Mouse (Mus musculus) lung, embryonic 15.5 days (tissue): Measurements from ENCODE around the gene Pde6g. TPM values are rescaled to one million over a fixed set of nuclear protein-coding genes. Genes with fewer than 3 reads are reported as not detected.

Experiments used
- ATAC-seq: fragments of 200-750 bp; cut with Nextera tagmentation; 2 replicates; pipeline ENCODE4 v1.8.0; 2017; ENCODE audit warnings: moderate number of reproducible peaks, borderline replicate concordance; ENCODE audit not compliant: low FRiP score, low TSS enrichment; ENCODE audit errors: extremely low read depth
- H3K27ac ChIP-seq: fragments of 300-500 bp; sonication (generic); 2 replicates; pipeline ENCODE4 v1.5.1; 2015; ENCODE audit warnings: moderate library complexity, mild to moderate bottlenecking, inconsistent platforms
- H3K27me3 ChIP-seq: fragments of 300-500 bp; sonication (generic); 2 replicates; pipeline ENCODE4 v1.6.1; 2015; ENCODE audit warnings: inconsistent platforms
- H3K36me3 ChIP-seq: fragments of 300-500 bp; sonication (generic); 2 replicates; pipeline ENCODE4 v1.6.1; 2015; ENCODE audit warnings: inconsistent platforms
- H3K4me1 ChIP-seq: fragments of 300-500 bp; sonication (generic); 2 replicates; pipeline ENCODE4 v1.6.1; 2015; ENCODE audit warnings: inconsistent platforms
- H3K4me2 ChIP-seq: fragments of 300-500 bp; sonication (generic); 2 replicates; pipeline ENCODE4 v1.6.1; 2015; ENCODE audit warnings: inconsistent platforms, mild to moderate bottlenecking, moderate library complexity
- H3K4me3 ChIP-seq: fragments of 300-500 bp; sonication (generic); 2 replicates; pipeline ENCODE4 v1.5.1; 2015; ENCODE audit warnings: mild to moderate bottlenecking, inconsistent platforms
- H3K9ac ChIP-seq: fragments of 300-500 bp; sonication (generic); 2 replicates; pipeline ENCODE4 v1.6.1; 2015; ENCODE audit warnings: inconsistent platforms
- H3K9me3 ChIP-seq: fragments of 300-500 bp; sonication (generic); 2 replicates; pipeline ENCODE4 v1.6.1; 2016; ENCODE audit warnings: inconsistent platforms
- WGBS: fragments of 180-500 bp; shearing (Covaris S2); methylation state at CpG from one replicate; pipeline ENCODE4 v1.1.7; 2015; 5-methylcytosine and 5-hydroxymethylcytosine counted together
- polyA plus RNA-seq: library from polyadenylated mRNA; unstranded; fragments of >200 nt; fragmentation: Nextera tagmentation; extraction: Ambion mirVana; gene quantifications from 2 replicates; pipeline ENCODE4 v1.2.1, GENCODE M21; 2015

Pde6g gene
- polyA plus RNA-seq: 0.25 and 0.31 TPM in 2 replicates

DNA sequence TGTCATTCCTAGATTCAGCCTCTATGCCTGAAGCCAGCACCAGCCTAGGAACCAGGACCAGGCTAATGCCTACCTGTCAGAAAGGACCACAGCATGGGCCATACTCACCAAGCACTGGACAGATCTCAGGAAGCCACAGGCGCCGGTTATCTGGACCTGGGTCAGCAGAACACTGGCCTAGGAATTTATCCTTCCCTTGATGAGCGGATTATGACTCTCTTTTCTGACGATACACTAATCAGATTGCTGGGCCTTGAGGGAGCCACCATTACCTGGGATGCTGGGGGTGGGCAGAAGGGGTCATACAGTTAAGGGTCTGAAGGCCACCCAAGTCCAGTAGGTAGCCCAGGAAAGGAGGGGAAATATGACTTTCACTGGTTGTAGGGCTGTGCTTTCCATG lies at the start of gene Pde6g:
TSS of gene Pde6g (minus strand) at position 195 of the 400 bp plus-strand sequence.
- Histone ChIP-seq H3K27me3 (no peaks in the 10 kb centered on the region), H3K27ac (no peak within 1 kb of the TSS), H3K4me3 (no peak within 1 kb of the TSS), H3K4me2 (no peak within 1 kb of the TSS), H3K9me3 (no peaks in the 10 kb centered on the region), H3K9ac (no peak within 1 kb of the TSS), H3K4me1 (peaks cover 9% of the 10 kb centered on the region), H3K36me3 (peaks cover 3% of the 10 kb centered on the region; the same call in 1 of the 2 replicates)
- WGBS: 85% methylated on average over 4 of the region's 4 CpGs
- no peak for ATAC-seq

DNA sequence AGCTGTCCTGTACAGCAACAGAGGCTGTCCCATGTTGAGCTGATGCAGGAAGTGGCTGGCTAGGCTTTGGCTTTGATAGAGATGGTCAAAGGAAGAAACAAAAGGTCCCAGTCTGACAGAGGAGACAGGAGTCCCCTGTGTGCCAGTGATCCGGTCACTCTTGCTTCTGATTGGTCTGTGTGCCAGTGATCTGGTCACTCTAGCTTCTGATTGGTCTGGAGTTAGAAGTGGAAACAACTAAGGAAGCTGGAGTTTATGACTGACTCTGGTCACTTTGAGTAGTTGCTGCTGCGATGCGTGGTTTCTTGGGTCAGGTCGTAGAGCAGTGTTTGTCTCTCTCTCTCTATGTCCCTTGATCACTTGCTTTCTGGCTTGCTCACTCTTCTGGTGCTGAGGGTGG lies 48.4 kb upstream of the Pde6g start:
- no peak for ATAC-seq
- Histone ChIP-seq H3K36me3 (peaks cover 18% of the 10 kb centered on the region), H3K4me3 (no peak overlapping the region), H3K9me3 (no peaks in the 10 kb centered on the region), H3K27ac (no peak overlapping the region), H3K4me2 (no peak overlapping the region), H3K4me1 (peaks cover 10% of the 10 kb centered on the region; the same call in 1 of the 2 replicates), H3K9ac (no peak overlapping the region), H3K27me3 (no peaks in the 10 kb centered on the region)
- 74% methylated on average over 4 of the region's 4 CpGs for WGBS

DNA sequence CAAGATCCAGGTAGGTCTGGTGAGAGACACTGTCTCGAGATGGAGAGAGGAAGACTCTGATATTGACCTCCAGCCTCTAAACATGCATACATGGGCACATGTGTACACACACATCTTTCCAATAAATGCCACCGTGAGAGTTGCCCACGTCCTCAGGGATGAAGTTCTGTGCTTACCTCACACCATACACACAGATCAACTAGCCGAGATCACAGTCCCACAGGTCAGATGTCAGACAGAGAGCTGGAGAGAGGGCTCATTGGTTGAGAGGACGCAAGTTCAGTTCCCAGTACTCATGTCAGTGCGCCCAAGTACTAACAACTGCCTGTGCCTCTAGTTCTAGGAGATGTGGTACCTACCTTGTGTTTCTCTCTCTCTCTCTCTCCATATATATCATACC lies 47.7 kb upstream of the Pde6g start:
- Histone ChIP-seq H3K27ac (no peak overlapping the region), H3K9ac (no peak overlapping the region), H3K9me3 (no peaks in the 10 kb centered on the region), H3K36me3 (peaks cover 25% of the 10 kb centered on the region), H3K4me3 (no peak overlapping the region), H3K4me1 (peaks cover 10% of the 10 kb centered on the region; the same call in 1 of the 2 replicates), H3K4me2 (no peak overlapping the region), H3K27me3 (no peaks in the 10 kb centered on the region)
- ATAC-seq: no peak
- WGBS: 50% methylated on average over 6 of the region's 6 CpGs

DNA sequence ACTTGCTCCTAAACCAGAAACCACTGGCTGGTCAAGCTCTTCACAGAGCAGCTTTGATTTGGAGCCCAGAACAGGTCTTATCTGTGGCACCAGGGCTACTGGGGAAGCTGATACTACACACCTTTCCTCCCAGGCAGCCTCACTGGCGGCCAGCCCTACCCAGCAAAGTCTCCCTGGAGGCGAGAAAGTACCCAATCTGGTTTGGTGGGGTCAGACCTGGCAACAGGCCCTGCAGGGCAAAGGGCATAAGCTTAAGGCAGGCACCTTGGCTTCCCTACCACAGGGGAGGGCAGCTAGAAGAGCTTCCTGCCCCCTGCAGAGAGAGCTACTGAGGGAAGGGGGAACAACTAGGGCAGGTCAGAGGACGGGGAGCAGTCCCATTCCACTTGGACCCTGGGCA lies 47.1 kb upstream of the Pde6g start:
- H3K4me2 ChIP-seq: no peak overlapping the region
- no peaks in the 10 kb centered on the region for H3K27me3 ChIP-seq
- H3K9ac ChIP-seq: no peak overlapping the region; the same call in 1 of the 2 replicates
- peaks cover 30% of the 10 kb centered on the region for H3K36me3 ChIP-seq
- H3K27ac ChIP-seq: peak overlapping the region; percentile 47; the same call in 1 of the 2 replicates
- 0 out of 2 replicates have a peak, but pooled peaks have one; percentile 21 for ATAC-seq
- H3K4me1 ChIP-seq: peaks cover 10% of the 10 kb centered on the region; the same call in 1 of the 2 replicates
- no peaks in the 10 kb centered on the region for H3K9me3 ChIP-seq
- WGBS: 11% methylated on average over 3 of the region's 3 CpGs
- H3K4me3 ChIP-seq: no peak overlapping the region

DNA sequence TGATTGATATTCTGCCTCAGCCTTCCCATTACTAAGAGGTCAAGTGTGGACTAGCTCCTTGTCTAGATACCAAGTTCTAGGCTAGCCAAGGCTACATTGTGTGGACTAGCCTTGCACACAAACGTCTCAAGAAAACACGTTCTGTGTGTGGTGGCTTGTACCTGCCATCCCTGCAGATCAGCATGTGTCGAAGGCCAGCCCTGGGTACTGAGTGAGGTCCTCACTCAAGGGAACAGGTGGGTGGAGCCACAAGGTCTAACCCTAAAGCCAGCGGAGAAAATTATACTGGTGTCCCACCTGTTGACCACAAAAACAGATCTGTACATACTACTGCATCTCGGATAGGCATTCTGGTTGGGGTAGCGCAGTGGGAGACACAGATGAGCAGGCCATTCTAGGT lies 46.6 kb upstream of the Pde6g start:
- Histone ChIP-seq H3K9me3 (no peaks in the 10 kb centered on the region), H3K27me3 (no peaks in the 10 kb centered on the region), H3K27ac (peak overlapping the region; percentile 47; the same call in 1 of the 2 replicates), H3K4me3 (no peak overlapping the region), H3K4me2 (no peak overlapping the region), H3K9ac (no peak overlapping the region), H3K36me3 (peaks cover 34% of the 10 kb centered on the region), H3K4me1 (peaks cover 10% of the 10 kb centered on the region; the same call in 1 of the 2 replicates)
- WGBS: 66% methylated on average over 6 of the region's 6 CpGs
- ATAC-seq: no peak

DNA sequence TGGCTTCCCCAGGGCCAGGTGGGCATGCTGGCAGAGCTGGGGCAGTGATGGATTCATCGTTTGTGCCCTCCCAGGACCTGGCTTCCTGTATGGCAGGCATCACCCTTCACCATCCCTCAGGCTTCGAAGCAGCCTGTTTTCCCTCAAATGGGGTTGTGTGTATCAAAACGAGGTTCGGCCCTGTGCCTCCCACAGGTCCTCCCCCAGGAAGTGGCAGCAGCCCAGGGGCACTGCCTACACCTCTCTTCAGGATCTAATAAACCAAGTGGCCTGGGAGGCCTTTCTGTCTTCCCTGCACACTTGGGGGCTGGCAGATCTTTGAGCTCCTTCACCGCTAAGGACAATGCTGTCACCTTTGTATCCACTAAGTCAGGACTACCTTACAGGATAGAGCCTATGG lies 45.6 kb upstream of the Pde6g start:
- no peak overlapping the region for H3K4me3 ChIP-seq
- H3K36me3 ChIP-seq: peaks cover 39% of the 10 kb centered on the region
- no peak overlapping the region for H3K9ac ChIP-seq
- no peak overlapping the region for H3K4me2 ChIP-seq
- no peak overlapping the region for H3K27ac ChIP-seq
- H3K9me3 ChIP-seq: no peaks in the 10 kb centered on the region
- no peaks in the 10 kb centered on the region for H3K27me3 ChIP-seq
- ATAC-seq: no peak
- peaks cover 12% of the 10 kb centered on the region; the same call in 1 of the 2 replicates for H3K4me1 ChIP-seq
- WGBS: 82% methylated on average over 5 of the region's 5 CpGs

DNA sequence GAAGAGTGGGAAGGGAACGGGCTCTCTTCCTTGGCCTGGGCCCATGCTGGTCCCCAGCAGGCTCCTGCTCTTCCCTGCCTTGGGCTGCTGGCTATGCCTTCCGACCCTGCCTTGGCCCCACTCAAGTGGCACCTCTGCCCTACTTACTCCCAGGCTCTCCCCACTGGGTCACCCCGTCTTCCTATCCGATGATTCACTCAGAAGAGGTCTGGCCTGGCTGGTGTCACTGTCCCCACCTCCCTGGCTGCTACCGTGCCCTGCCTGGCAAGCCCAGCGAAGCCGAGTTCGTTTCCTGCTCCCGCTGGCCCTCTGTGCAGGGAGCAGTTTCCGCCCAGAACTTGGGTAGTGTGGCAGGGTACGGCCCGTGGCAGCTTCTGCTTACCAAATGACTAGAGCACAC lies 44.9 kb upstream of the Pde6g start:
- Histone ChIP-seq H3K4me1 (peaks cover 19% of the 10 kb centered on the region), H3K27ac (no peak overlapping the region), H3K36me3 (peaks cover 39% of the 10 kb centered on the region), H3K9me3 (no peaks in the 10 kb centered on the region), H3K4me3 (no peak overlapping the region), H3K27me3 (no peaks in the 10 kb centered on the region), H3K9ac (no peak overlapping the region), H3K4me2 (no peak overlapping the region)
- no peak for ATAC-seq
- WGBS: 88% methylated on average over 12 of the region's 12 CpGs

DNA sequence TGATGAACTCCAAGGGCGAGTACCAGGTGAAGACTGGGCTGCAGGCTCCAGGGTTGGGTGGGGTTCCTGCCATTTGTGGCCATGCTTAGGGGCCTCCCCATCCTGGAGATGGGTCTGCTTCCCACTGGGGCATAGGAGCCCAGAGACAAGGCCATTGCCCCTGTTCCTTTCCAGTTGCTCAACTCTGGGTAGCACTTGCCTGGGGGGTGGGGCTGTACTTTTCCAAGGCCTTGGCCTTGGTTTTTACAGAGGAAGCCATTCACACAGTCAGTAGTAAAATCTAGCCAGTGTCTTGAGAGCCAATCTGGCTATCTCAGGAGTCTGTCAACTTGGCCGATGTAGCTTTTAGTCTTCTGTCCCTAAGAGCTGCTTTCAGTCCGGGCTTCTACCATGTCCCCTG lies 44.1 kb upstream of the Pde6g start:
- Histone ChIP-seq H3K27ac (no peak overlapping the region), H3K9me3 (no peaks in the 10 kb centered on the region), H3K4me3 (no peak overlapping the region), H3K4me2 (no peak overlapping the region), H3K36me3 (peaks cover 39% of the 10 kb centered on the region), H3K27me3 (no peaks in the 10 kb centered on the region), H3K4me1 (peaks cover 27% of the 10 kb centered on the region), H3K9ac (no peak overlapping the region)
- 86% methylated on average over 3 of the region's 3 CpGs for WGBS
- ATAC-seq: no peak

DNA sequence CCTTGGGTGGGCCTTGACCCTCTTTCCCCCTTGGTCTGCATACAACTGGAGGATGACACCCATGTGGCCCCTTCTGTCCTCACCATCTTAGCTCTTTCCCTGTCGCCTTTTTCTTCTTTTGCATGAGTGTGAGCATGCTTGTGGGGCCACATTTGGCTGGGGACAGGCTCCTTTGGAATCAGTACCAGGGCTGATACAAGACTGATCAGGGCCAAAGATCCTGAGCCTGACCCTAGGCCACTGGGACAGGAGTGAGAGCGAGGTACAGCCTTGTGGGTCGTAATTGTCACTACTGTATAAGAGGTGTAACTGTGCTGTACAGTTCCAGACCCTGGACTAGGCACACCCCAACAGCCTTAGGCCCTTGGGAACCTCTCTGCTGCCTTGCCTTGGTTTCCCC lies 40.6 kb upstream of the Pde6g start:
- peaks cover 37% of the 10 kb centered on the region for H3K4me1 ChIP-seq
- H3K36me3 ChIP-seq: peaks cover 41% of the 10 kb centered on the region
- H3K9ac ChIP-seq: no peak overlapping the region
- no peak for ATAC-seq
- H3K27me3 ChIP-seq: no peaks in the 10 kb centered on the region
- no peaks in the 10 kb centered on the region for H3K9me3 ChIP-seq
- H3K4me2 ChIP-seq: peak overlapping the region; percentile 93
- H3K4me3 ChIP-seq: 0 out of 2 replicates have a peak overlapping the region, but pooled peaks have one; percentile 99
- WGBS: 74% methylated on average over 3 of the region's 3 CpGs
- no peak overlapping the region for H3K27ac ChIP-seq

DNA sequence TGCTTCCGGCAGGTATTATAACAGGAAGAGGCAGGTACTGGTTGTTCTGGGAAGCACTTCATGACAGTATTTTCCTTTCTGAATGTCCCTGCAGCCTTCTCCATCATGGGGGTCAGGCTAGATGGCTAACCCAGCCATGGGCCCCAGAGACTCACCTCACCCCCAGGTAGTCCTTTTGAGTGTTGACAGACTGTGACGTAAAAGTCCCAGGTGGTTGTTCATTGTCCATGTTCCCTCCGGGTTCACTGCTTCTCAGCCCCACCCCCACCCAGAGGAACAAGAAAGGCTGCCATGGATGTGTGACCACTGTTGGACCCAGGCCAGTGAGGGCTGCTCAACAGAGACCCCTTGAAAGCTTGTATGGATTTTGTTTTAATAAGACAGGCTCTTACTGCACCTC lies 40.1 kb upstream of the Pde6g start:
- Histone ChIP-seq H3K4me1 (peaks cover 37% of the 10 kb centered on the region), H3K9ac (peak overlapping the region; percentile 86), H3K36me3 (peaks cover 41% of the 10 kb centered on the region), H3K27me3 (no peaks in the 10 kb centered on the region), H3K27ac (peak overlapping the region; percentile 85), H3K9me3 (no peaks in the 10 kb centered on the region), H3K4me2 (peak overlapping the region; percentile 93), H3K4me3 (peak overlapping the region; percentile 99)
- no peak for ATAC-seq
- 41% methylated on average over 3 of the region's 3 CpGs for WGBS

DNA sequence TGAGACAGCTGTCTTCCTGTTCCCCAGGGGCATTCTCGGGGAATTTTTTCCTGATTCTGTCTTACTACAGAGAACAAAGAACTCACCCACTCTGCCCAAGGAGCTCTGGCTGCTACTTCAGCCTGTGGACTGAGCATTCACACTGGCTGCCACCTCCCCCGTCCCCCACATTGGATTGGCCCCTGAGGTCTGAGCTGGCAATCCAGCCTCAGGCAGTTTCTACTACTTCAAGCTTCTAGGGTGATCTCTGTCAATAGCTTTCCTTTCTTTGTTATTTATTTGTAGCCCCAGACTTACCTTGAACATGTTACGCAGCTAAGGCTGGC lies 39.5 kb upstream of the Pde6g start:
- H3K4me2 ChIP-seq: peak overlapping the region; percentile 93
- no peaks in the 10 kb centered on the region for H3K27me3 ChIP-seq
- 24% methylated on average over 3 of the region's 3 CpGs for WGBS
- H3K4me3 ChIP-seq: peak overlapping the region; percentile 99
- peak overlapping the region; percentile 86 for H3K9ac ChIP-seq
- peak overlapping the region; percentile 85 for H3K27ac ChIP-seq
- H3K9me3 ChIP-seq: no peaks in the 10 kb centered on the region
- ATAC-seq: no peak
- H3K4me1 ChIP-seq: peaks cover 37% of the 10 kb centered on the region
- H3K36me3 ChIP-seq: peaks cover 41% of the 10 kb centered on the region

DNA sequence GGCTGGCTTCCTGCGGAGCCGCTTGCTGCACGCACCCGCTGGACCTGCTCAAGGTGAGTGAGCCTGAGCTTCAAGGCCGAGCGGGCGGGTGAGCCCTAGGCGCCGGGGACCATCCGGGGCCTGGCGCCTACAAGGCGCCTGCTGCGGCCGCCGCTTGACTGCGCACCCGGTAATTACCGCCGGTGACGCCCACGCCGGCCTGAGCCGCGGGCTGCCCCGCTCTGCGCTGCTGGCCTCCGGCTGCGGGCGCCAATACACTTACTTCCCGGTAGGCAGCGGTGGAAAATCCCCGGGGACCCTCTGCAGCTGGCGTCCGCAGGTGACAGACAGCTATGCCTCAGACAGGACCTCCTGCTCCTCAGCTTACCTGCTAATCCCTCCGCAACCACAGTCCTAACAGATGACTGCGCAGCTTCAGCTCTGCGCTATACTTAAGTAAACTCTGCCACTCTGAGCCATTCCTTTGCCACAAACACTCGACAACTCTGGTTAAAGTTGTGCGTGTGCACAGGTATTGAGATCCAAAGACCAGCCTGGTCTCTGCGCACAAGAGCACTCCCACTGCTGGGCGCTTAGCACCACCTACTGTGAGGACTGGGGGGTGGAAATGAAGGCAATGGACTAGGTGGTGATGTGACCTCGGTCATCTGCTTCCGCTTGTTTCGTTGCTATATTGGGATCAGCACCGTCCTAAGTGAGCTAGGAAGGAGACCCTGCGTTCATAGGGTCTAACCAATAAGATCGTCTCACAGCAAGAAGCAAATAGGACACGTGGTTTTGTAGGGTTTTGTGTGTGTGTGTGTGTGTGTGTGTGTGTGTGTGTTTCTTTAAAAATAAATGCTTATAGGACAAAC lies 39.0 kb upstream of the Pde6g start:
- Histone ChIP-seq H3K27me3 (no peaks in the 10 kb centered on the region), H3K4me2 (peak overlapping the region; percentile 93), H3K4me1 (peaks cover 37% of the 10 kb centered on the region), H3K4me3 (peak overlapping the region; percentile 99), H3K27ac (peak overlapping the region; percentile 85), H3K9me3 (no peaks in the 10 kb centered on the region), H3K9ac (peak overlapping the region; percentile 86), H3K36me3 (peaks cover 45% of the 10 kb centered on the region)
- ATAC-seq: peak; percentile 21; the same call in 1 of the 2 replicates
- under 1% methylated on average over 48 of the region's 48 CpGs for WGBS
